Mouse (Mus musculus) MEL (cell line): ENCODE data around the gene Sh2d1b2. TPM values are rescaled to one million over a fixed set of nuclear protein-coding genes. Genes with fewer than 3 reads are reported as not detected.
A peak's percentile ranks its signal among the peaks of the same experiment; 100 is the strongest.

Experiments used
- DNase-seq: peaks from one replicate; pipeline ENCODE4 v3.0.0; 2011; ENCODE audit warnings: low read depth, low spot score
- H3K27ac ChIP-seq: 2 replicates; pipeline ENCODE4 v1.5.1; 2012; ENCODE audit warnings: low read depth, mild to moderate bottlenecking, control low read depth, low read length, moderate library complexity; ENCODE audit not compliant: control insufficient read depth
- H3K27me3 ChIP-seq, 2 experiments: fragments of 150-350 bp in 1 of 2; sonication (generic) in 1 of 2; 2 replicates each; pipeline ENCODE4 v1.6.1; 2012; ENCODE audit warnings: low read length in 2 of 2, mild to moderate bottlenecking in 2 of 2, improper control_type of control experiment in 1 of 2, moderate library complexity in 1 of 2; ENCODE audit not compliant: insufficient read depth in 2 of 2, control insufficient read depth in 1 of 2
- H3K36me3 ChIP-seq, 2 experiments: 2 replicates each; pipeline ENCODE4 v1.6.1; 2012 to 2014; ENCODE audit warnings: low read length in 2 of 2, improper control_type of control experiment in 1 of 2, inconsistent platforms in 1 of 2, mild to moderate bottlenecking in 1 of 2; ENCODE audit not compliant: insufficient read depth in 2 of 2, control insufficient read depth in 1 of 2
- H3K4me1 ChIP-seq, 2 experiments: fragments of 150-350 bp in 1 of 2; sonication (generic) in 1 of 2; 2 replicates each; pipeline ENCODE4 v1.6.1; 2012; ENCODE audit warnings: low read length in 2 of 2, improper control_type of control experiment in 1 of 2, mild to moderate bottlenecking in 1 of 2; ENCODE audit not compliant: insufficient read depth in 2 of 2, control insufficient read depth in 1 of 2
- H3K4me3 ChIP-seq, 2 experiments: fragments of 150-350 bp in 1 of 2; sonication (generic) in 1 of 2; 2 replicates each; pipeline ENCODE4 v1.5.1; 2012; ENCODE audit warnings: low read depth in 2 of 2, low read length in 2 of 2, mild to moderate bottlenecking in 2 of 2, moderate library complexity in 2 of 2, control low read depth in 1 of 2, improper control_type of control experiment in 1 of 2; ENCODE audit not compliant: control insufficient read depth in 1 of 2, insufficient read depth in 1 of 2
- H3K79me2 ChIP-seq: 2 replicates; pipeline ENCODE4 v1.6.1; 2012; ENCODE audit warnings: mild to moderate bottlenecking, low read length, moderate library complexity; ENCODE audit not compliant: control insufficient read depth, poor library complexity, insufficient read depth
- H3K9ac ChIP-seq: 2 replicates; pipeline ENCODE4 v1.6.1; 2012; ENCODE audit warnings: low read depth, mild to moderate bottlenecking, control low read depth, low read length, moderate library complexity; ENCODE audit not compliant: control insufficient read depth, poor library complexity, severe bottlenecking
- H3K9me3 ChIP-seq: fragments of 150-350 bp; sonication (generic); replicated peaks from 2 replicates; pipeline ENCODE4 v1.6.1; 2012; ENCODE audit warnings: mild to moderate bottlenecking, low read length, improper control_type of control experiment, moderate library complexity; ENCODE audit not compliant: insufficient read depth
- BHLHE40 ChIP-seq: IDR thresholded peaks from 2 replicates; pipeline ENCODE4 v1.6.1; 2012; ENCODE audit warnings: low read depth, mild to moderate bottlenecking, inconsistent platforms, low read length, improper control_type of control experiment, borderline replicate concordance
- CHD2 ChIP-seq: IDR thresholded peaks from 2 replicates; pipeline ENCODE4 v1.6.1; 2011; ENCODE audit warnings: low read length, improper control_type of control experiment
- CTCF ChIP-seq, 3 experiments: IDR thresholded peaks in 2 of 3; conservative IDR thresholded peaks in 1 of 3; 2 replicates each; pipeline ENCODE4 v1.5.1; 2011 to 2012; ENCODE audit warnings: low read length in 3 of 3, low read depth in 2 of 3, mild to moderate bottlenecking in 2 of 3, improper control_type of control experiment in 1 of 3, inconsistent platforms in 1 of 3, mixed read lengths in 1 of 3, moderate library complexity in 1 of 3; ENCODE audit not compliant: control insufficient read depth in 1 of 3, insufficient read depth in 1 of 3, poor library complexity in 1 of 3, severe bottlenecking in 1 of 3
- E2F4 ChIP-seq: IDR thresholded peaks from 2 replicates; pipeline ENCODE4 v1.6.1; 2011; ENCODE audit warnings: low read depth, low read length, improper control_type of control experiment, borderline replicate concordance
- EP300 ChIP-seq, 2 experiments: IDR thresholded peaks; 2 replicates each; pipeline ENCODE4 v1.6.1; 2011; ENCODE audit warnings: improper control_type of control experiment in 2 of 2, low read length in 2 of 2, low read depth in 1 of 2, mild to moderate bottlenecking in 1 of 2
- ETS1 ChIP-seq: IDR thresholded peaks from 2 replicates; pipeline ENCODE4 v1.6.1; 2012; ENCODE audit warnings: low read depth, mild to moderate bottlenecking, inconsistent platforms, low read length, improper control_type of control experiment, moderate library complexity
- GATA1 ChIP-seq: IDR thresholded peaks from 2 replicates; pipeline ENCODE4 v1.6.1; 2011; ENCODE audit warnings: low read depth, low read length, improper control_type of control experiment
- HCFC1 ChIP-seq: IDR thresholded peaks from 2 replicates; pipeline ENCODE4 v1.6.1; 2012; ENCODE audit warnings: low read depth, mild to moderate bottlenecking, inconsistent platforms, low read length, improper control_type of control experiment, moderate library complexity
- JUND ChIP-seq: IDR thresholded peaks from 2 replicates; pipeline ENCODE4 v1.6.1; 2011; ENCODE audit warnings: low read depth, mild to moderate bottlenecking, improper control_type of control experiment, low read length
- MAFK ChIP-seq: IDR thresholded peaks from 2 replicates; pipeline ENCODE4 v1.6.1; 2011; ENCODE audit warnings: low read depth, mild to moderate bottlenecking, low read length, improper control_type of control experiment, borderline replicate concordance
- MAX ChIP-seq: IDR thresholded peaks from 2 replicates; pipeline ENCODE4 v1.6.1; 2011; ENCODE audit warnings: low read length, improper control_type of control experiment
- MAZ ChIP-seq: IDR thresholded peaks from 2 replicates; pipeline ENCODE4 v1.6.1; 2012; ENCODE audit warnings: low read depth, mild to moderate bottlenecking, inconsistent platforms, low read length, improper control_type of control experiment
- MXI1 ChIP-seq: IDR thresholded peaks from 2 replicates; pipeline ENCODE4 v1.6.1; 2011; ENCODE audit warnings: mild to moderate bottlenecking, low read depth, low read length, improper control_type of control experiment
- NRF1 ChIP-seq: IDR thresholded peaks from 2 replicates; pipeline ENCODE4 v1.6.1; 2014; ENCODE audit warnings: low read depth, mild to moderate bottlenecking, inconsistent platforms, low read length, improper control_type of control experiment, moderate library complexity; ENCODE audit not compliant: poor library complexity, insufficient read depth, severe bottlenecking
- POLR2A ChIP-seq, 2 experiments: IDR thresholded peaks; 2 replicates each; pipeline ENCODE4 v1.6.1; 2011 to 2012; ENCODE audit warnings: low read length in 2 of 2, mild to moderate bottlenecking in 2 of 2, control low read depth in 1 of 2, improper control_type of control experiment in 1 of 2, low read depth in 1 of 2, moderate library complexity in 1 of 2; ENCODE audit not compliant: control insufficient read depth in 1 of 2, insufficient read depth in 1 of 2, poor library complexity in 1 of 2
- POLR2AphosphoS5 ChIP-seq: IDR thresholded peaks from 2 replicates; pipeline ENCODE4 v1.6.1; 2012; ENCODE audit warnings: low read depth, borderline replicate concordance, mild to moderate bottlenecking, inconsistent platforms, low read length, moderate library complexity, mixed read lengths
- RAD21 ChIP-seq: IDR thresholded peaks from 2 replicates; pipeline ENCODE4 v1.6.1; 2011; ENCODE audit warnings: mild to moderate bottlenecking, low read depth, low read length, improper control_type of control experiment
- RCOR1 ChIP-seq: IDR thresholded peaks from 2 replicates; pipeline ENCODE4 v1.6.1; 2012; ENCODE audit warnings: low read depth, mild to moderate bottlenecking, inconsistent platforms, low read length, improper control_type of control experiment
- SIN3A ChIP-seq: IDR thresholded peaks from 2 replicates; pipeline ENCODE4 v1.6.1; 2012; ENCODE audit warnings: low read length, improper control_type of control experiment, inconsistent platforms
- TBP ChIP-seq: IDR thresholded peaks from 2 replicates; pipeline ENCODE4 v1.8.0; 2011; ENCODE audit warnings: low read depth, low read length, improper control_type of control experiment
- TCF12 ChIP-seq: IDR thresholded peaks from 2 replicates; pipeline ENCODE4 v1.6.1; 2014; ENCODE audit warnings: low read depth, mild to moderate bottlenecking, inconsistent platforms, low read length, improper control_type of control experiment, moderate library complexity
- UBTF ChIP-seq: IDR thresholded peaks from 2 replicates; pipeline ENCODE4 v1.6.1; 2012; ENCODE audit warnings: low read depth, mild to moderate bottlenecking, inconsistent platforms, low read length, improper control_type of control experiment, moderate library complexity, borderline replicate concordance; ENCODE audit not compliant: insufficient read depth
- USF2 ChIP-seq, 2 experiments: IDR thresholded peaks; 2 replicates each; pipeline ENCODE4 v1.6.1; 2011 to 2012; ENCODE audit warnings: improper control_type of control experiment in 2 of 2, low read length in 2 of 2, borderline replicate concordance in 1 of 2, inconsistent platforms in 1 of 2, low read depth in 1 of 2, mild to moderate bottlenecking in 1 of 2; ENCODE audit not compliant: insufficient read depth in 1 of 2
- ZC3H11A ChIP-seq: IDR thresholded peaks from 2 replicates; pipeline ENCODE4 v1.6.1; 2012; ENCODE audit warnings: low read depth, mild to moderate bottlenecking, inconsistent platforms, low read length, improper control_type of control experiment
- ZKSCAN1 ChIP-seq: IDR thresholded peaks from 2 replicates; pipeline ENCODE4 v1.6.1; 2012; ENCODE audit warnings: low read depth, mild to moderate bottlenecking, inconsistent platforms, low read length, improper control_type of control experiment, moderate library complexity
- ZMIZ1 ChIP-seq: IDR thresholded peaks from 2 replicates; pipeline ENCODE4 v1.6.1; 2012; ENCODE audit warnings: low read depth, mild to moderate bottlenecking, inconsistent platforms, low read length, improper control_type of control experiment, moderate library complexity
- ZNF384 ChIP-seq: IDR thresholded peaks from 2 replicates; pipeline ENCODE4 v1.6.1; 2012; ENCODE audit warnings: low read depth, mild to moderate bottlenecking, inconsistent platforms, low read length, improper control_type of control experiment
- polyA plus RNA-seq, 2 experiments: library from polyadenylated mRNA; stranded (reverse) in 1 of 2; unstranded in 1 of 2; fragments of >175 nt in 1 of 2; fragments of >200 nt in 1 of 2; gene quantifications; 2 replicates each; pipeline versions ENCODE4 v1.2.1 to v1.2.4; 2012; ENCODE audit warnings: low replicate concordance in 2 of 2, low read depth in 1 of 2; ENCODE audit not compliant: insufficient read length in 2 of 2, insufficient read depth in 1 of 2, missing spikeins in 1 of 2
- total RNA-seq: library from RNA; depleted of rRNA; stranded (reverse); fragments of 300-350 nt; gene quantifications from 2 replicates; pipeline ENCODE4 v1.2.3, GENCODE M21; 2012

The Sh2d1b2 gene
- total and polyA plus RNA-seq, 3 experiments: not detected

GRCm38 (mm10) chr1:170213181-170213879 lies 19.2 kb upstream of the Sh2d1b2 start:
- peak overlapping the region; percentile 23; the same call in 1 of the 2 replicates for H3K9ac ChIP-seq
- H3K79me2 ChIP-seq: peaks cover 22% of the 10 kb centered on the region
- no peak for TF ChIP-seq ZC3H11A
- TF ChIP-seq UBTF: no peak
- TF ChIP-seq ZKSCAN1: no peak
- TF ChIP-seq CTCF (IDR thresholded peaks at IDR 0.05 in 2 of 3, conservative IDR thresholded peaks at IDR 0.05 in 1 of 3; ENCODE audit: control insufficient read depth in 1 of 3, insufficient read depth in 1 of 3, low read depth in 2 of 3, low read length in 3 of 3, poor library complexity in 1 of 3, severe bottlenecking in 1 of 3): no peak
- TF ChIP-seq RCOR1: peak; percentile 35; the same call in 1 of the 2 replicates
- TF ChIP-seq EP300 (IDR thresholded peaks at IDR 0.05; ENCODE audit: low read depth in 1 of 2, low read length in 2 of 2): peak; percentile 58; a peak in 3 of 4 replicates
- no peak for TF ChIP-seq MAFK
- TF ChIP-seq SIN3A: peak; percentile 59; the same call in 1 of the 2 replicates
- TF ChIP-seq USF2 (IDR thresholded peaks at IDR 0.05; ENCODE audit: borderline replicate concordance in 1 of 2, insufficient read depth in 1 of 2, low read depth in 1 of 2, low read length in 2 of 2): no peak
- no peak for TF ChIP-seq CHD2
- TF ChIP-seq GATA1: peak; percentile 50; the same call in 1 of the 2 replicates
- no peak for TF ChIP-seq POLR2A (IDR thresholded peaks at IDR 0.05; ENCODE audit: control insufficient read depth in 1 of 2, insufficient read depth in 1 of 2, low read depth in 1 of 2, low read length in 2 of 2, poor library complexity in 1 of 2)
- TF ChIP-seq TBP: no peak
- no peak for TF ChIP-seq MAZ
- no peak for TF ChIP-seq MAX
- no peak for TF ChIP-seq JUND
- no peak for TF ChIP-seq HCFC1
- TF ChIP-seq NRF1: no peak
- no peak for TF ChIP-seq E2F4
- TF ChIP-seq POLR2AphosphoS5: no peak
- 0 out of 2 replicates have a peak, but pooled peaks have one; percentile 13 for TF ChIP-seq MXI1
- TF ChIP-seq ZNF384: no peak
- TF ChIP-seq ETS1: no peak; the same call in 1 of the 2 replicates
- TF ChIP-seq BHLHE40: no peak
- no peak for TF ChIP-seq TCF12
- TF ChIP-seq ZMIZ1: no peak
- TF ChIP-seq RAD21: no peak
- TF ChIP-seq, all 39 proteins: peak for 5
- H3K9me3 ChIP-seq: no peaks in the 10 kb centered on the region
- H3K27ac ChIP-seq: no peak overlapping the region; the same call in 1 of the 2 replicates
- H3K27me3 ChIP-seq: no peaks in the 10 kb centered on the region
- H3K36me3 ChIP-seq: peaks cover 12 to 16% of the 10 kb centered on the region in 2 experiments
- peaks cover 4 to 7% of the 10 kb centered on the region in 2 experiments for H3K4me1 ChIP-seq
- H3K4me3 ChIP-seq: peak overlapping the region; percentile 37 to 99
- peak; percentile 44 for DNase-seq
